Mouse (Mus musculus): ENCODE results near the gene Pzp. TPM values are rescaled to one million over a fixed set of nuclear protein-coding genes. Genes with fewer than 3 reads are reported as not detected.

Gene Pzp
- total and polyA plus RNA-seq, 3 experiments = not detected

- DNase-seq (ENCODE audit: extremely low read depth) = no peak
- TF ChIP-seq PAX5 (IDR thresholded peaks at IDR 0.05; ENCODE audit: low read length) (no peak), ETS1 (conservative IDR thresholded peaks at IDR 0.05; ENCODE audit: low read depth, low read length) (no peak), MAZ (IDR thresholded peaks at IDR 0.05; ENCODE audit: low read depth, low read length) (no peak), MEF2A (IDR thresholded peaks at IDR 0.05; ENCODE audit: borderline replicate concordance, low read depth, low read length) (no peak), RCOR1 (conservative IDR thresholded peaks at IDR 0.05; ENCODE audit: low read depth, low read length) (no peak)
- in situ Hi-C loops (cut with MboI; ENCODE audit: low pct_ligation_motif_present, low pct_unique_long_range_greater_than_20kb, low sequenced_read_pairs) = no loop called here
Measured at GRCm38 (mm10) chr6:128447063-128447462, 79.5 kb downstream of the Pzp start.

GRCm38 (mm10) chr6:128445761-128446535, 80.6 kb downstream of the Pzp start:
- peaks cover 0 to 7% of the 10 kb centered on the region in 2 experiments for H3K36me3 ChIP-seq (replicated peaks in 1 of 2; ENCODE audit: control insufficient read depth in 1 of 2, insufficient read depth in 1 of 2, low read length in 1 of 2)
- peaks cover 3 to 4% of the 10 kb centered on the region in 2 experiments; a peak in 2 of 4 replicates for H3K4me1 ChIP-seq (ENCODE audit: control insufficient read depth in 1 of 2, insufficient read depth in 2 of 2)
- H3K9me3 ChIP-seq (replicated peaks; ENCODE audit: low read length) = no peaks in the 10 kb centered on the region
- H3K27me3 ChIP-seq (replicated peaks) = no peaks in the 10 kb centered on the region
- H3K4me2 ChIP-seq (ENCODE audit: insufficient read depth, low read depth, poor library complexity, severe bottlenecking) = peak overlapping the region; percentile 48
- no peak for DNase-seq (ENCODE audit: extremely low read depth)
- H3K9ac ChIP-seq (ENCODE audit: insufficient read depth, low read depth) = peak overlapping the region; percentile 40; the same call in 1 of the 2 replicates
- dilution Hi-C loops (cut with MboI; ENCODE audit: extremely low pct_ligation_motif_present, extremely low pct_unique_long_range_greater_than_20kb, low sequenced_read_pairs) = no loop called here
- H3K79me2 ChIP-seq (replicated peaks; ENCODE audit: control insufficient read depth, extremely low read depth, insufficient read depth, poor library complexity, severe bottlenecking) = no peaks in the 10 kb centered on the region
- no peak overlapping the region for H3K27ac ChIP-seq (ENCODE audit: insufficient read depth, low read depth)
- H3K4me3 ChIP-seq (replicated peaks in 1 of 3; ENCODE audit: low read depth in 2 of 3, low read length in 2 of 3, poor library complexity in 1 of 3) = peak overlapping the region in 1 of 3 experiments; percentile 2
- in situ Hi-C loops (cut with MboI; ENCODE audit: low pct_ligation_motif_present, low pct_unique_long_range_greater_than_20kb, low sequenced_read_pairs) = no loop called here
- TF ChIP-seq MAFK (IDR thresholded peaks at IDR 0.05; ENCODE audit: insufficient replicate concordance, low read length) (0 out of 2 replicates have a peak, but pooled peaks have one; percentile 6), JUN (IDR thresholded peaks at IDR 0.05; ENCODE audit: insufficient read depth, low read depth, low read length) (no peak), NELFE (IDR thresholded peaks at IDR 0.05; ENCODE audit: low read depth, low read length) (peak; percentile 52; the same call in 1 of the 2 replicates), USF1 (IDR thresholded peaks at IDR 0.05; ENCODE audit: low read depth, low read length) (peak; percentile 73), USF2 (conservative IDR thresholded peaks at IDR 0.05; ENCODE audit: low read depth, low read length) (peak; percentile 76), SIN3A (IDR thresholded peaks at IDR 0.05; ENCODE audit: low read length) (peak; percentile 75), RAD21 (IDR thresholded peaks at IDR 0.05; ENCODE audit: low read depth, low read length) (peak; percentile 55), SMC3 (IDR thresholded peaks at IDR 0.05; ENCODE audit: low read depth, low read length) (peak; percentile 68), ELF1 (IDR thresholded peaks at IDR 0.05; ENCODE audit: low read depth, low read length) (peak; percentile 49; the same call in 1 of the 2 replicates), POLR2A (IDR thresholded peaks at IDR 0.05; ENCODE audit: low read depth, low read length) (no peak; the same call in 1 of the 2 replicates), GABPA (IDR thresholded peaks at IDR 0.05; ENCODE audit: insufficient replicate concordance, low read depth, low read length) (no peak), MXI1 (IDR thresholded peaks at IDR 0.05; ENCODE audit: low read depth, low read length) (0 out of 2 replicates have a peak, but pooled peaks have one; percentile 47), KAT2A (IDR thresholded peaks at IDR 0.05; ENCODE audit: insufficient replicate concordance, low read length) (0 out of 2 replicates have a peak, but pooled peaks have one; percentile 18), UBTF (IDR thresholded peaks at IDR 0.05; ENCODE audit: low read depth, low read length) (no peak), HCFC1 (IDR thresholded peaks at IDR 0.05; ENCODE audit: low read depth, low read length) (peak; percentile 39), TCF12 (IDR thresholded peaks at IDR 0.05; ENCODE audit: low read depth, low read length) (no peak), MAX (IDR thresholded peaks at IDR 0.05; ENCODE audit: low read length) (peak; percentile 73; the same call in 1 of the 2 replicates), JUND (conservative IDR thresholded peaks at IDR 0.05; ENCODE audit: low read depth, low read length) (no peak), CTCF (conservative IDR thresholded peaks at IDR 0.05 in 1 of 2, IDR thresholded peaks at IDR 0.05 in 1 of 2; ENCODE audit: low read depth in 2 of 2, low read length in 2 of 2) (peak; percentile 36 to 89), IRF4 (IDR thresholded peaks at IDR 0.05; ENCODE audit: low read depth, low read length) (peak; percentile 29; the same call in 1 of the 2 replicates), POLR2AphosphoS2 (IDR thresholded peaks at IDR 0.05; ENCODE audit: low read depth, low read length) (no peak), MEF2A (IDR thresholded peaks at IDR 0.05; ENCODE audit: borderline replicate concordance, low read depth, low read length) (no peak)

More at GRCm38 (mm10) chr6:128447063-128447462, 79.5 kb downstream of the Pzp start:
- peaks cover 3 to 4% of the 10 kb centered on the region in 2 experiments; a peak in 2 of 4 replicates for H3K4me1 ChIP-seq (ENCODE audit: control insufficient read depth in 1 of 2, insufficient read depth in 2 of 2)
- no peaks in the 10 kb centered on the region for H3K9me3 ChIP-seq (replicated peaks; ENCODE audit: low read length)
- H3K27ac ChIP-seq (ENCODE audit: insufficient read depth, low read depth) = no peak overlapping the region
- H3K27me3 ChIP-seq (replicated peaks) = no peaks in the 10 kb centered on the region
- no peaks in the 10 kb centered on the region for H3K79me2 ChIP-seq (replicated peaks; ENCODE audit: control insufficient read depth, extremely low read depth, insufficient read depth, poor library complexity, severe bottlenecking)
- H3K4me2 ChIP-seq (ENCODE audit: insufficient read depth, low read depth, poor library complexity, severe bottlenecking) = no peak overlapping the region
- H3K36me3 ChIP-seq (replicated peaks in 1 of 2; ENCODE audit: control insufficient read depth in 1 of 2, insufficient read depth in 1 of 2, low read length in 1 of 2) = peaks cover 0 to 5% of the 10 kb centered on the region in 2 experiments
- dilution Hi-C loops (cut with MboI; ENCODE audit: extremely low pct_ligation_motif_present, extremely low pct_unique_long_range_greater_than_20kb, low sequenced_read_pairs) = no loop called here
- H3K4me3 ChIP-seq (replicated peaks in 1 of 3; ENCODE audit: low read depth in 2 of 3, low read length in 2 of 3, poor library complexity in 1 of 3) = no peak overlapping the region
- H3K9ac ChIP-seq (ENCODE audit: insufficient read depth, low read depth) = no peak overlapping the region
